Mouse (Mus musculus) left cerebral cortex, postnatal 4 days (tissue): ENCODE results near the gene Lztr1. TPM values are rescaled to one million over a fixed set of nuclear protein-coding genes. Genes with fewer than 3 reads are reported as not detected.
"Not testable (repeated sequence)": the region's sequence is repeated elsewhere in the genome, so short reads cannot be mapped to it uniquely, and the experiment has no call there.

Source experiments
- DNase-seq: peaks from one replicate; pipeline ENCODE4 v3.0.0-alpha.2; 2022
- intact Hi-C: fragments of 180-260 bp; cut with DNase I; formaldehyde crosslinking; loops from one replicate; pipeline ENCODE4 v1.15.1; 2025
- total RNA-seq, 2 experiments: library from RNA; stranded (reverse); gene quantifications; 2 replicates each; pipeline ENCODE4 v1.2.3; 2021

Lztr1 gene
- total RNA-seq, 2 experiments from 2014 or later, result 158 to 182 TPM

DNA sequence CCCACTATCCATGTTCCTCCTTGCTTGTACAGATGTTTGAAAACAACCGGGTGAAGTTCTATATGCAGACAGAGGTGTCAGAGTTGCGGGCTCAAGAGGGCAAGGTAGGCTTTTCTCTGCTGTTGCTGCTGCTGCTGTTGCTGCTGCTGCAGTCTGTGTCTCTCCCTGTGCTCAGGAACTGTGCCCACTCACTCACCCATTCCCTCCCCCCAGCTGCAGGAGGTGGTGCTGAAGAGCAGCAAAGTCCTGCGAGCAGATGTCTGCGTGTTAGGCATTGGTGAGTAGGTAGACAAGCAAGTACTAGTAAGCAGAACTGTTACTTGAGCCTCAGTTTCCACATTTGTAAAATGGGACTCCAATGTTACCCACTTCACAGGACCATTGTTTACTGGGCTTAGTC lies 5.8 kb upstream of the Lztr1 start:
- DNase-seq, result no peak
- intact Hi-C loops, result no loop called here

DNA sequence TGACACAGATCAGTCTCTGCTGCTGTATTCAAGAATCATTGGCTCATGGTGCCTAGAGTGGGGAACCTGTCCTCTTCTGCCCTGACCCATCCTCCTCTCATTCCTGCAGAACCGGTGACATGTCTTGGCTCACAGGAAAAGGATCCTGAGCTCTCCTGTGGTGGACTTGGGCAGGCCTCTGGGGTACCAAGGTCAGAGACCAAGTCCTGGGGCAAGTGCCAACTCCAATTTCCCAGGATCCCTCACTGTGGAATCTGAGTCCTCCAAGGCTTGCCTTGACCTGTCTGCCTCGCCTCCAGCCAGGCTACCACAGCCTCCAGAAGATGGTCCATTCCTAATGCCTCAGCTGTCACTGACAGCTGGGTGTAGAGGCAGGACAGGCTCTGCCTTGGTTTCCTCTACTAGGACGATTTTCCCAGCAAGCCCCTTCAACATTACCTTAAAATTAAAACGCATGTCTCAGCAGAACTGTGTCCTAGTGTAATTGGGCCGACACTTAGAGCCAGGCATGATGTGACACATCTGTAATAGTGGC lies 1.4 kb upstream of the Lztr1 start:
- intact Hi-C loops, result no loop called here

DNA sequence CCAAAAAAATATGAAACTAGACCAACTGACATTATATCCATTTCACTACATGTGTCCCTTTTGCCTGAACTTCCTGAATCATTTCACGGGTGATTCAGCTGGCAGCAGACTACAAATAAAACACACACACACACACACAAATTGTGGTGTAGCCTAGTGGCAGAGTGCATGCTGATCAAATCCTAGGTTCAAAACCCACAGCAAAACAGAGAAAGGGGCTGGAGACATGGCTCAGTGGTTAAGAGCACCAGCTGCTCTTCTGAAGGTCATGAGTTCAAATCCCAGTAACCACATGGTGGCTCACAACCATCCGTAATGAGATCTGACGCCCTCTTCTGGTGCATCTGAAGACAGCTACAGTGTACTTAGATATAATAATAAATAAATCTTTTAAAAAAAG lies 457 bp upstream of the Lztr1 start:
- DNase-seq, intact Hi-C loops: not testable (repeated sequence)

More for the DNA sequence above, 1.4 kb upstream of the Lztr1 start:
- DNase-seq, result no peak

DNA sequence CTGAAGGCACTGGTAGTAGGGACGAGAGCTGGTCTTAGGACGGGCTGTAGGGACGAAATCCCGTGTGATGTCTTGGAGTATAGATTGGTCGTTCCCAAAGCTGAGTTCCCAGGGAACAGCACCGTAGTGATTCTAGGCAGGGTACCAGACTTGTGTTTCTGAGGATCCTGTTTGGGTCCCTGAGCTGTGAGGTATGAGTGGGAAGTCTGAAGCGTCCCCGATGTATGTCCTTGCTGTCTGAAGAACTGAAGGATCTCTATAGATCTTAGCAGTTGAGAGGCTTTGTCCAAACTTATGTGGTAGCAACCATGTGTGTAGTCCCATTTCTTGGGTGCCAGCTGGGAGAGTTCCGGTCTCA lies 731 bp downstream of the Lztr1 start:
- no peak for DNase-seq
- intact Hi-C loops, result no loop called here

DNA sequence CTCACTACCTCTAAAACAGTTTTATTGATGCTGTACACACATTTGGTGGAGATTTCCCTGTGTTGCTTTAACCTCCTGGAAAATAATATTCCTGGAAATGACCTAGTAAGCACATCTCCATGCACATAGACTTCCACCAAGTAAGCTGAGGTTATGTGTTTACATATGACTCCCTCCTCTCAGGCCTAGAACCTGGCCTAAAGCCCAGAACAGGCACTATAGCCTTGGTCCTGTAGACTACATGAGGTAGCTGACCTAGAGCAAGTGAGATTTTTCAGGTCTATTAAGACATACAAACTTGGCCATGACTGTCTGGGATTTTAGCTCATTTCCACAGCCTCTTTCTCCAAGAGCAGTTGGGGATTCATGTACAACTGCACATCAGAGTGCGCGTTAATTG lies 1.7 kb downstream of the Lztr1 start:
- no peak for DNase-seq
- intact Hi-C loops, result no loop called here

DNA sequence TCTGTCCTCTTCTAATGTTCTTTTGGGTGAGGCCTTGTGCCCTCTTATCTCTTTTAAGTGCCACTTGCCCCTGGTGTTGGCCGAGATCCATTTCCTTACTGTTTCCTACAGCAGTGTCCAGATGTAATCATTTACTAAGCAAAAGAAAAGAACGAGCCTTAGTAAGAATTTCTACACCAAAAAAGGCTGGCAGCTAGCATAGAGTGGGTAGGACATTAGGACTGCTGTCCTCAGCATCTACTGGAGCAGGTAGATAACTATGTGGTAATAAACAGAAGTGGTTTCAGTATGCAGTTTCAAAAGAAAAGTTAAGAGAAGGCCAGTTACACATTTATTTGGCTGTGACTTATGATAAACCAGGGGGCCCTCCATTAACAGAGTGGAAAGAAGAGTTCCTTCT lies 2.2 kb downstream of the Lztr1 start:
- no peak for DNase-seq
- intact Hi-C loops, result no loop called here

DNA sequence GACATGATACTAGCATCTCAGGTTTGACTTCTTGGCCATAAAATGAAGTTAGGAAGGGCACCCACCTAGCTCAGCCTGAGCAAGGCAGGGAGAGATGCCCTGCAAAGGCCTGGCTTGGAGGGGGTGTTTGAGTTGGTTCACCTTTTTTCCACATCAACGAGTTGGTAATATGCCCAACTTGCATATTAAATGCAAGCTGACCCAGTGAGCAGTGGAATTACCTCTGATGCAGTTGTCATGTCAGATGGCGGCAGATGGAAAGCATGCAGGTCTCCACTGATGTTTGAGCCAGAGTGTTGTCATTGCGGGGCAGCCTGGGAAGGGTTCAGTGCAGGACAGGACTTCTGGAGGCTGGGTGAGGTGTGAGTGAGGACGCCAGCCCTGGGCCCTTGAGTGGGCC lies 2.9 kb downstream of the Lztr1 start:
- intact Hi-C loops, result no loop called here
- no peak for DNase-seq

DNA sequence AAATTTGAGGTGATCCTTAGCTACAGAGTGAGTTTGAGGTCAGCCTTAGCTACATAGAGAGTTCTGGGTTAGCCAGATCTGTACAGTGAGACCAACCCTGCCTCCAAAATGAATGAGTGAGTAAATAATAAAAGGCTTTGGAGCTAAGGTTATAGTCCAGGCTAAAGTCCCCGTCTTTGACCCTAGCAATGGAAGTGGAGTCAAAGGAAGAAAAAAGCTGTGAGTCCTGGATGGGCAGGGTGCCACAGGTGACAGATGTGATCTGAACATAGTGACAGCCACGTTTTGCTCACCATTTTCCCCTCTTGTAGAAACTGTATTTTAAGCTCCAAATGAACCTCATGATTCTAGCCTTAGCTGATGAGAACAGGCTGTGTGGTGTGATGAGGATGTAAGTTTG lies 10.4 kb downstream of the Lztr1 start:
- DNase-seq, result no peak

DNA sequence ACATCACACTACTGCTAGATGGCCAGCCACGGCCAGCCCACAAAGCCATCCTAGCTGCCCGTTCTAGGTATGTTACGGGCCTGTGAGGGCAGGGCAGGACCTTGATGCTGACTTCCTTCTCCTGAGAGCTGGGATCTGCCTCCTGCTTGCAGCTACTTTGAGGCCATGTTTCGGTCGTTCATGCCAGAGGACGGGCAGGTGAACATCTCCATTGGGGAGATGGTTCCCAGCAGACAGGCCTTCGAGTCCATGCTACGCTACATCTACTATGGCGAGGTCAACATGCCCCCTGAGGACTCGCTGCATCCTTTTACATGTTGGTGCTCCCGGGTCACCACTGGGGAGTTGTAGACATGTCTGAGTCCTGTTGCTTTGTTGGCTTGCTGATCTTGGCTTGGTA lies 15.7 kb downstream of the Lztr1 start:
- DNase-seq, result no peak
- intact Hi-C loops, result no loop called here

More for the DNA sequence above, 10.4 kb downstream of the Lztr1 start:
- intact Hi-C loops, result no loop called here

DNA sequence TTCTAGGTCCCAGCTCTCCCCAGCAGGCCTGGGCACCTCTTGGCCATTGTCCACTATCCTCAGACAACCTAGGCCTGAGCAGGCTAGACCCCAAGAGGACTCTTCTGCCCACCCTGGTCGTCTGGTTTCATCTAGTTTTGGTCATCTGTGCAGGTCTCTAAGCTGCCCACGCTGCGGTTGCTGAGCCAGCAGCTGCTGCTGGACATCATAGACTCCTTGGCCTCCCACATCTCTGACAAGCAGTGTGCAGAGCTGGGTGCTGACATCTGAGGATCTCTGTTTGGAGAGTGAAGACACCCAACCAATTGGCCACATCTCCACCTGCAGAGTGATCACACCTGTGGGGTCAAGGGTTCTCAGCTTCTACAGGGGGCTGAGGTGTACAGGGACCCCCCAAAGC lies 17.0 kb downstream of the Lztr1 start:
- intact Hi-C loops, result no loop called here
- DNase-seq, result no peak

DNA sequence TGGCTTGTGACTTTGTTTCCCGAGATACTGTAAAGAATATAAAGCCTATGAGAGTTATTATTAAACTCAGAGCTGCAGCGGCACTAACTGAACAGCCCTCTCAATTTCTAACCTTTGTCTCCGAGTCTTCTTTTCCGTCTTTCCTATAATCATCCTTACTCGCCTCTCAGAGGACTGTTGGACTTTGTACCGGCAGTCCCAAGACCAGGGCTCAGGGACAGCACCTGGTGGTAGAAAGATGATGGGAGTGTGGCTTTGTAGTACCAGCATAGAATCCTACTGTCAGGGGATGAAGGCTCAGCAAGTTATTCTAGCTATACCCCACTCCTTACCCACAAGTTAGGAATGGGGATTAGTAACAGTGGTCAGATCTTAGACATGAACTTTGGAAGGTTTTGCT lies 17.7 kb downstream of the Lztr1 start:
- intact Hi-C loops, result no loop called here
- DNase-seq, result no peak

DNA sequence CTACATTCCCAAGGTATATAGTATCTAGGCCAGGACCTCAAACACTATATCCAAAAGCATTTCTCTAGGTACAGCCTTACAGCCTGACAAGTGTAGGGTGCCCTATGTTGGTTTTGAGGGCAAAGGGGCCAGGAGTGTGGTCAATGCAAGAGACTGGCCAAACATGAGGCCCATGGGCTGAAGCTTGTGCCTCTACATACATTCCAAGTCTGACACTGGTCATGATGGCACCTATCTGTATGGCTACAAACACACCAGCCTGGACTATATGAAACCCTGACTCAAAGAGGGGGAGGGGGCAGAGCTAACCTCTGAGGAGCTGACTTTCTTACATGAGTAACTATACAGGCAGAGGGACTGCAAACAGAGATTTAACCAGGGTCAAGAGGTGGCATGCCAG lies 19.1 kb downstream of the Lztr1 start:
- intact Hi-C loops, result no loop called here
- no peak for DNase-seq

DNA sequence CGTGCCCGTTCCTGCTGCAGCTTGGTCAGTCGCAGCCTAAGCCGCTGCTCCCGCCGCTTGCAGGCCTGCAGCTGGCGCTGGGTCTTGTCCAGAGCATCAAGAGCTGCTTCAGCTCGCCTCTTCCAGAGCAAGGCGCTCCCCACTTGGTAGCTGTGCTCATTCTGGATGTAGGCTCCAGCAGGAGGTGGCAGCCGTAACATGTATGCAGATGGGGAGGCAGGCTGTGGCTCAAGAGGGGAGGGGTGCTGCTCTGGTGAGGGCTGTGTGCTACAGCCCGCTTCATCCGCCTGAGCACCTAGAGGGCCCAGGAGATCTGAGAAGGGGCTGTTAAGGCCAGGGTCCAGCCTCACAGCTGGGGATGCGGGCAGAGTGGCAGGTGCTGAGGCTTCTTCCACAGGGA lies 19.8 kb downstream of the Lztr1 start:
- intact Hi-C loops, result no loop called here
- no peak for DNase-seq

DNA sequence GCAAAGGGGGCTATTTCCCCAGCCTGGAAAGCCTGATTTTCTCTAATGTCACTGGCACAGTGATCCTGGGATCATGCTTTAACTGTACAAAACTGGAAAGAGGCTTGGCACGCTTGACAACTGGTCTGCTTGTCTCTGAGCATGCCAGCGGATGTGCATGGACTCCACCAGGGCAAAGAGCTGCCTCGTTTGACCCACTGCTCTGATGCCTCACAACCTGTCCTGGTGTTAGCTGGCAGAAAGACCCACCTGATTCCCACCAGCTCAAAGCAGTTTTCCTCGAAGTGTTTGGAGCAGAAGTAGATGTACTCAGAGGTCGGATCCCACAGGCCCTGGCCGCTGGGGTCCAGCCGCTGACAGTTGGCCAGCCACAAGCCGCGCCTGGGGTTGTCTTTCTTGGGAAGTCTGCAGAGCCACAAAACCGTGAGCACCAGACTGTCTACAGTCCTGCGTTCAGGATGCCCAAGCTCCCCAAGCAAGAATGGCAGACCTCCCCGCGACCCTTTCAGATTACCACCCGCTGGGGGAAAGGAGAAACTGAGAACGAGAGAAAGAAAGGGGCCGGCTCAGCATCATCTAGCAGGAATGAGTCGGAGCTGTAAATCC lies 21.6 kb downstream of the Lztr1 start:
- peak; percentile 34 for DNase-seq

DNA sequence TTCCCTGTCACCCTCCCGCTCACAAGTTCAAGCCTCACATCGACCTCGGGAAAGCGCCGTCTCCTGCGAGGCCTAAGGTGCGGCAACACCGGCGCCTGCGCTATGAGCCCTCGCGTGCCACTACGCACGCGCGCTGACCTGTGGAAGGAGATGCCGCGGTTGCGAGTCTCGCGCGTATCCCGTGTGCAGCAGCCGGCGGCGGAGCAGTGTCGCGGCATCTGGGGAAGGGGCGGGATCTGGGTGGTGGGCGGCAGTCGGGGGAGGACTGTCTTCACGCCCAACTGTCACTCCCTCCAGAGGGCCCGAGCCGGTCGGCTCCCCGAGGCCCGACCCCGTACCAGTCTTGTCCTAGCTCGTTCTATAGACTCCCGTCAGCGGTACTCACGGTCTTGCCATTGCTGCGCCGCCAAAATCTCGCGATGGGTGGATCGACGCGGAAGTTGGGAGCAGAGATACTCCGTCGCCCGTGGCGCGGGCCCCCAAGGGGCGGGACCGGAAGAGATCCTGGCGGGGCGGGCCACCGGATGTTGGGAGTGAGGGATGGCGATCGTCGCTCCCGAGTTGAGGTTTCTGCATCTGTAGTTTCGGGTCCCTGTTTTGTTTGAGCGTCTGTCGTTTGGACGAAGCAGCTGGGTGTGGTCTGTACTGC lies 22.3 kb downstream of the Lztr1 start, which contains the start of gene Thap7:
Thap7 (minus strand) TSS at position 497 of the 649 bp plus-strand sequence.
- DNase-seq, result peak; percentile 98
- intact Hi-C loops, result no loop called here

More for the DNA sequence above, 21.6 kb downstream of the Lztr1 start:
- intact Hi-C loops, result no loop called here

DNA sequence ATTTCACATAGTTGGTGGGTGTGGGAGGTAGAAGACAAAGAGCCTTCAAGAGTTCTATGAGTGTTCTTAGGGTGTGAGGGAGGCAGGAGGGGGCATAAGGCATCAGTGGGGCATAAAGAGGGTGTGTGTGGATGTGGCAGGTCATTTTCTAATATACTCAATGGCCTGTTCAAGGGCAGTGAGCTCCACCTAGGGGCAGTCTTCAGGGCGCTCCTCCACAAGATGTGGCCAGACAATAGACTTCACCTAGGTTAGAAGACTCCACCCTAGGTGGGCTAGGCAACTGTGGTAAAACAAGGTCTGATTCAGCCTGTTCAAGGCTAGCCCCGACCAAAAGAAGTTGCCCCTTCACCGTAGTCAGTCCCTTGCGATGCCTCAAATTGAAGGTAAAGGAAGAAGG lies 23.8 kb downstream of the Lztr1 start:
- peak; percentile 32 for DNase-seq
- intact Hi-C loops, result no loop called here

DNA sequence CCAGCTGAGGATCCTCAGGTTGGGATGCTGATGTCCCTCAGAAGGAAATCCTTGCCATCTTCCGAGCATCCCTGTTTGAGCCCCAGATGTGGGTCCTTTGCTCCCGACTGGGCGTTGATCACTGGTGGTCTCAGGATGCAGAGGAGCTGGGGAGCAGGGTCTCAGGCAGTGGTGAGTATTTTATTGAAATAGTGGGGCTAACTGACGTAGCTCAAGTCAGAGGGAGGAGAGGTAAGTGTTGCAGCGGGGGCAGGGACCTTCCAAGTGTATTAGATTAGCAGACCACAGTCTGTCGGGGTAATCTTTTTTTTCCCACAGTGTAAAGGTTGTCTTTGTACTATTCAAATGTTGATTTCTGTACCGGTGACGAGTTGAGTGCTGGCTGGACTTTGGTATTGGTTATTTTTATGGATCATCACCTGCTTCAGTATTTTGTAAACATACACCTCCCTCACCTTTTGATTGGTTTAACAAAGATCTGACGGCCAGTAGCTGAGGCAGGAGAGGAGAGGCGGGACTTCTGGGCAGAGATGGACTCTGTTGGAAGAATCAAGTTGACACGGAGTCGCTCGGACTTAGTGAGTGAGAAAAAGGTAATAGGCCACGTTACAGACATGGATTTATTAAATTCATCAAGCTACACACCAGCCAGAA lies 24.3 kb downstream of the Lztr1 start:
- DNase-seq, result no peak
- intact Hi-C loops, result no loop called here

DNA sequence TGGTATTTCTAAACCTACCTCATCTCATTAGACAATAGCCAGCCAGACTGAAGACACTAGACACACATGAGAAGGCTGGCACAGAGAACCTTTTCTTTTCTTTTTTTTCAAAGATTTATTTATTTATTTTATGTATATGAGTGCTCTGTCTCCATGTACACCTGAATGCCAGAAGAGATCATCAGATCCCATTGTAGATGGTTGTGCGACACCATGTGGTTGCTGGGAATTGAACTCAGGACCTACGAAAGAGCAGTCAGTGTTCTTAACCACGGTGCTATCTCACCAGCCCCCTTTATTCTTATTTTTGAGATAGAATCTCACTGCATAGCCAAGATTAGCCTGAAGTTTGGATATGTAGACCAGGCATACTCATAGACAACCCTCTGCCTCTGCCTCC lies 28.1 kb downstream of the Lztr1 start:
- DNase-seq, result no peak
- intact Hi-C loops, result no loop called here

DNA sequence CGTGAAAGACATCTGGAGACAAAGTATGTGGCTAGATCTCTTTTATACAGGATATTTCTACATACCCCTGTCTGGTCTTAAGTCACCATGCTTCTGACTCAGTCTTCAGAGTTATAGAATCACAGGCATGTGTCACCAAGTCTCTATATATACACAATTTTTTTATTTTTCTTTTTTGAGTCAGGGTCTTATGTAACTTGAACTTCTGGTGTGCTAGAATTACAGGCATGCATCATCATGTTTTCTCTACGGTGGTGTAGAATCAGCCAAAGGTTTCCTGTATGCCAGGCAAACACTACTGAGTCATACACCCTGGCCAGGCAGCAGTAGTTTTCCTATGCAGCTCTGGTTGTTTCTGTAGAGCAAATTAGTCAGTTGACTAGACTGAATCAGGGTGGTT lies 34.1 kb downstream of the Lztr1 start:
- DNase-seq, result no peak

DNA sequence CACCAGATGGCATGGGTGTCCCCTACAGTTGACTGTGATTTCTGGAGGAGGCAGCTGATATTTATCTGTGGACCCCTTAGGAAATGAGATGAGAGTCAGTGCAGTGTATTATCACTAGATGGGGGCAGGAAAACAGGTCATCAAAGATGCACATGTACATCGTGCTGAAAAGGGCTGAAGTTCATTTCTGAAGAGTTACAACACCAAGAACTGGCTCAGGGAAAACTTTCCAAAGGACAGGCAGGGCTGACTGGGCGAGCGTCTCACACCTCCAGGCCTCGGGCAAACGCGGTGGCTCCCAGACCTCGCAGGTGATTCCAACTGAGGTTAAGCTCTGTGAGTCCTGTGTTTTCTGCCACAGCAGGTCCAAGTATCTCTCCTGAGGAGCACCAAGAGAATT lies 44.3 kb downstream of the Lztr1 start:
- intact Hi-C loops, result no loop called here
- no peak for DNase-seq

More for the DNA sequence above, 34.1 kb downstream of the Lztr1 start:
- intact Hi-C loops, result no loop called here

DNA sequence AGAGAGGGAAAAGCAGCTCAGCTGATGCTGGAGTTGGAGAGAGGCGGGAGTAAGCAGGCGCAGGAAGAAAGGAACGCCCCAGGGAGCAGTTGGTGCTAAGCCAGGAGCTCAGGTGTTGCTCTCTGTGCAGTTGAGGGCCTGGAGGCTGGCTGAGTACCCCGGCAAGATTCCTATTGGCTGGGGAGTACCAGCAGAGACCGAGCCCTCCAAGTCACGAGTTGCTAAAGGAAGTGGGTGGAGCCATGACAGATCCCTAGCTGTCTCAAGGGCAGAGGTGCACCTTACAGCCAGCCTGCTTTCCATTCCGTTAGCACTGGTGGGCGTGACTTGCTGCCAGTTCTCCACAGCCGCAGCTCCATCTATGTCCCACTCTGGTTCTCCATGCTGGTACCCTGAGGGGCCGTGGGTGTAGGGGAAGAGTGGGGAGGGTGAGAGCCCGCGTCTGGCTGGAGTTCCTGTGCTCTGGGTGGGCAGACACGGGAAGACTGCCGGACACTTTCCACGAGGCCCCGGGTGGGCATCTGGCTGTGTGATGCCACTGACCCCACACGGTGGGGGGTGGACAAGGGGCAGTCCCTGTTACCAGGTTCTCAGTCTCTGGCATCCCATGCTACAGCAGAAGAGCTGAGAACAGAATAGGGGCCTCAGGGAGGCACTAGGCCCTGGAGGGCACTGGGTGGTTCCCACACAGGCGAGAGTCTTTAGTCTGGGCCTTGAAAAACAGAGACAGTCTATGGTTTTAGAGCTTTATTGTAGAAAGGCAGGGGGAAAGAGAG lies 45.6 kb downstream of the Lztr1 start:
- intact Hi-C loops, result no loop called here

More for the DNA sequence above, 45.6 kb downstream of the Lztr1 start:
- no peak for DNase-seq
